Mouse (Mus musculus) intestine, postnatal 0 days (tissue): ENCODE results near the gene Katna1. TPM values are rescaled to one million over a fixed set of nuclear protein-coding genes. Genes with fewer than 3 reads are reported as not detected.

Experiments
- ATAC-seq: fragments of 200-750 bp; cut with Nextera tagmentation; 2 replicates; pipeline ENCODE4 v1.8.0; 2017; ENCODE audit warnings: mild to moderate bottlenecking, moderate TSS enrichment, moderate library complexity
- H3K27ac ChIP-seq: fragments of 300-500 bp; sonication (generic); 2 replicates; pipeline ENCODE4 v1.5.1; 2014; ENCODE audit warnings: mild to moderate bottlenecking, low read depth, low read length, moderate library complexity
- H3K27me3 ChIP-seq: fragments of 300-500 bp; sonication (generic); replicated peaks from 2 replicates; pipeline ENCODE4 v1.6.1; 2014; ENCODE audit warnings: low read length, mixed read lengths; ENCODE audit not compliant: control insufficient read depth, insufficient read depth
- H3K36me3 ChIP-seq: fragments of 300-500 bp; sonication (generic); 2 replicates; pipeline ENCODE4 v1.6.1; 2014; ENCODE audit warnings: mild to moderate bottlenecking, moderate library complexity; ENCODE audit not compliant: control insufficient read depth, insufficient read depth
- H3K4me1 ChIP-seq: fragments of 300-500 bp; sonication (generic); replicated peaks from 2 replicates; pipeline ENCODE4 v1.6.1; 2014; ENCODE audit warnings: antibody characterized with exemption, low read length, mixed read lengths; ENCODE audit not compliant: control insufficient read depth, insufficient read depth
- H3K4me2 ChIP-seq: fragments of 300-500 bp; sonication (generic); replicated peaks from 2 replicates; pipeline ENCODE4 v1.6.1; 2014; ENCODE audit warnings: low read depth, mild to moderate bottlenecking, moderate library complexity
- H3K4me3 ChIP-seq: fragments of 300-500 bp; sonication (generic); 2 replicates; pipeline ENCODE4 v1.5.1; 2014; ENCODE audit warnings: low read depth, low read length
- H3K9ac ChIP-seq: fragments of 300-500 bp; sonication (generic); 2 replicates; pipeline ENCODE4 v1.6.1; 2014; ENCODE audit warnings: mild to moderate bottlenecking, low read depth, low read length
- H3K9me3 ChIP-seq: fragments of 300-500 bp; sonication (generic); 2 replicates; pipeline ENCODE4 v1.6.1; 2016; ENCODE audit warnings: mixed run types; ENCODE audit not compliant: control insufficient read depth
- CTCF ChIP-seq: sonication (generic); IDR thresholded peaks from 2 replicates; pipeline ENCODE4 v1.5.1; 2016; ENCODE audit warnings: low read depth, mild to moderate bottlenecking, control low read depth, antibody characterized with exemption, moderate library complexity
- WGBS: fragments of 180-500 bp; shearing (Covaris S2); extraction: QIAGEN DNeasy Blood & Tissue Kit; methylation state at CpG from one replicate; pipeline ENCODE4 v1.1.7; 2014; 5-methylcytosine and 5-hydroxymethylcytosine counted together
- polyA plus RNA-seq: library from polyadenylated mRNA; unstranded; fragments of >200 nt; fragmentation: Nextera tagmentation; extraction: Ambion mirVana; gene quantifications from 2 replicates; pipeline ENCODE4 v1.2.1, GENCODE M21; 2015

Katna1 gene
- polyA plus RNA-seq, result 33.0 and 37.1 TPM in 2 replicates

GRCm38 (mm10) chr10:7725751-7726500, at the start of gene Katna1:
Katna1 (plus strand) TSS chr10:7726000.
- no peaks in the 10 kb centered on the region for H3K36me3 ChIP-seq
- no peak for TF ChIP-seq CTCF
- no peaks in the 10 kb centered on the region for H3K9me3 ChIP-seq
- peak within 1 kb of the TSS; percentile 61 for H3K27ac ChIP-seq
- H3K4me1 ChIP-seq, result no peaks in the 10 kb centered on the region
- peak within 1 kb of the TSS; percentile 89 for H3K4me2 ChIP-seq
- peak within 1 kb of the TSS; percentile 79 for H3K4me3 ChIP-seq
- under 1% methylated on average over 48 of the region's 49 CpGs for WGBS
- H3K9ac ChIP-seq, result peak within 1 kb of the TSS; percentile 77
- peak; percentile 99 for ATAC-seq
- no peaks in the 10 kb centered on the region for H3K27me3 ChIP-seq

GRCm38 (mm10) chr10:7680731-7681301, 45.0 kb upstream of the Katna1 start, which contains the start of the genes Pcmt1 and Lats1:
Pcmt1 (minus strand) TSS chr10:7681136.
Lats1 (plus strand) TSS chr10:7681214.
- peak within 1 kb of the TSS; percentile 79 for H3K4me2 ChIP-seq
- peak within 1 kb of the TSS; percentile 98 for H3K4me3 ChIP-seq
- peaks cover 3% of the 10 kb centered on the region for H3K4me1 ChIP-seq
- H3K9me3 ChIP-seq, result no peaks in the 10 kb centered on the region
- peak; percentile 82 for ATAC-seq
- H3K27ac ChIP-seq, result peak within 1 kb of the TSS; percentile 100
- WGBS, result under 1% methylated on average over 63 of the region's 65 CpGs
- H3K9ac ChIP-seq, result peak within 1 kb of the TSS; percentile 100
- no peaks in the 10 kb centered on the region for H3K27me3 ChIP-seq
- no peak for TF ChIP-seq CTCF
- H3K36me3 ChIP-seq, result peaks cover 12% of the 10 kb centered on the region; the same call in 1 of the 2 replicates

- H3K9ac ChIP-seq, result peak overlapping the region; percentile 100
- TF ChIP-seq CTCF, result peak; percentile 57
- peak overlapping the region; percentile 100 for H3K27ac ChIP-seq
- WGBS, result under 1% methylated on average over 59 of the region's 64 CpGs
- peaks cover 8% of the 10 kb centered on the region; the same call in 1 of the 2 replicates for H3K36me3 ChIP-seq
- peak; percentile 88 for ATAC-seq
- no peaks in the 10 kb centered on the region for H3K9me3 ChIP-seq
- no peaks in the 10 kb centered on the region for H3K27me3 ChIP-seq
- H3K4me3 ChIP-seq, result peak overlapping the region; percentile 98
- H3K4me1 ChIP-seq, result peaks cover 3% of the 10 kb centered on the region
- H3K4me2 ChIP-seq, result peak overlapping the region; percentile 79
Measured at GRCm38 (mm10) chr10:7681343-7682025, 44.3 kb upstream of the Katna1 start.

- no peak for TF ChIP-seq CTCF
Measured at GRCm38 (mm10) chr10:7682249-7682648, 43.6 kb upstream of the Katna1 start.

GRCm38 (mm10) chr10:7686902-7687301, 38.9 kb upstream of the Katna1 start:
- H3K4me3 ChIP-seq, result no peak overlapping the region
- no peaks in the 10 kb centered on the region for H3K9me3 ChIP-seq
- H3K27ac ChIP-seq, result no peak overlapping the region
- no peak overlapping the region for H3K9ac ChIP-seq
- H3K27me3 ChIP-seq, result no peaks in the 10 kb centered on the region
- WGBS, result 50% methylated on average over 6 of the region's 6 CpGs
- no peak for TF ChIP-seq CTCF
- H3K4me1 ChIP-seq, result no peaks in the 10 kb centered on the region; the same call in none of the 2 replicates
- peaks cover 8% of the 10 kb centered on the region for H3K36me3 ChIP-seq
- H3K4me2 ChIP-seq, result no peak overlapping the region
- peak; percentile 45 for ATAC-seq

More at GRCm38 (mm10) chr10:7682249-7682648, 43.6 kb upstream of the Katna1 start:
- Histone ChIP-seq H3K4me3 (peak overlapping the region; percentile 98), H3K9me3 (no peaks in the 10 kb centered on the region), H3K27ac (no peak overlapping the region; the same call in 1 of the 2 replicates), H3K36me3 (0 out of 2 replicates have a peak, but pooled peaks cover under 1% of the 10 kb centered on the region), H3K4me1 (peaks cover 3% of the 10 kb centered on the region), H3K4me2 (peak overlapping the region; percentile 79), H3K9ac (peak overlapping the region; percentile 100), H3K27me3 (no peaks in the 10 kb centered on the region)
- no peak for ATAC-seq
- 34% methylated on average over 3 of the region's 3 CpGs for WGBS

- no peak overlapping the region for H3K4me3 ChIP-seq
- no peaks in the 10 kb centered on the region for H3K9me3 ChIP-seq
- no peak overlapping the region for H3K9ac ChIP-seq
- H3K36me3 ChIP-seq, result peaks cover 64% of the 10 kb centered on the region
- no peak overlapping the region for H3K27ac ChIP-seq
- H3K4me2 ChIP-seq, result no peak overlapping the region
- no peak for ATAC-seq
- H3K4me1 ChIP-seq, result no peaks in the 10 kb centered on the region
- no peaks in the 10 kb centered on the region for H3K27me3 ChIP-seq
- TF ChIP-seq CTCF, result peak; percentile 32
Measured at GRCm38 (mm10) chr10:7695286-7695685, 30.5 kb upstream of the Katna1 start.
